Mouse (Mus musculus): ENCODE results near the gene Snrpd2. TPM values are rescaled to one million over a fixed set of nuclear protein-coding genes. Genes with fewer than 3 reads are reported as not detected.

The Snrpd2 gene
- polyA plus RNA-seq, 1 experiment = 192 TPM

GRCm38 (mm10) chr7:19184758-19185157, 35.2 kb downstream of the Snrpd2 start:
- H3K27me3 ChIP-seq (ENCODE audit: control insufficient read depth, insufficient read depth, insufficient read length) = no peaks in the 10 kb centered on the region
- H3K36me3 ChIP-seq (ENCODE audit: control insufficient read depth, insufficient read depth) = no peaks in the 10 kb centered on the region
- H3K4me2 ChIP-seq (ENCODE audit: low read depth) = no peak overlapping the region
- TF ChIP-seq TCF3 (IDR thresholded peaks at IDR 0.05; ENCODE audit: insufficient read length, low read depth) = no peak
- no peak for TF ChIP-seq REST (IDR thresholded peaks at IDR 0.05; ENCODE audit: insufficient read depth, insufficient read length)
- TF ChIP-seq USF1 (IDR thresholded peaks at IDR 0.05; ENCODE audit: low read depth) = no peak
- no peak for TF ChIP-seq CEBPB (IDR thresholded peaks at IDR 0.05; ENCODE audit: insufficient read depth, poor library complexity, severe bottlenecking)
- no peak for TF ChIP-seq POLR2A (IDR thresholded peaks at IDR 0.05; ENCODE audit: insufficient read length, low read depth)
- no peak for TF ChIP-seq POLR2AphosphoS2 (IDR thresholded peaks at IDR 0.05; ENCODE audit: insufficient read length, low read depth)
- no peak for TF ChIP-seq MAX (IDR thresholded peaks at IDR 0.05; ENCODE audit: low read depth)
- no peak for TF ChIP-seq MYOD1 (IDR thresholded peaks at IDR 0.05; ENCODE audit: control insufficient read depth in 1 of 3, insufficient read length in 2 of 3, low read depth in 2 of 3)
- no peak for TF ChIP-seq TCF12 (IDR thresholded peaks at IDR 0.05; ENCODE audit: insufficient read depth, poor library complexity, severe bottlenecking)
- TF ChIP-seq E2F4 (IDR thresholded peaks at IDR 0.05; ENCODE audit: insufficient read depth) = no peak
- TF ChIP-seq MYOG (IDR thresholded peaks at IDR 0.05; ENCODE audit: control insufficient read depth in 1 of 3, insufficient read depth in 1 of 3, insufficient read length in 2 of 3, low read depth in 2 of 3) = no peak
- no peak overlapping the region for H3K4me3 ChIP-seq
- no peak overlapping the region for H3ac ChIP-seq (ENCODE audit: control insufficient read depth, insufficient read length)
- H3K79me2 ChIP-seq (ENCODE audit: control insufficient read depth, insufficient read depth) = no peaks in the 10 kb centered on the region

DNA sequence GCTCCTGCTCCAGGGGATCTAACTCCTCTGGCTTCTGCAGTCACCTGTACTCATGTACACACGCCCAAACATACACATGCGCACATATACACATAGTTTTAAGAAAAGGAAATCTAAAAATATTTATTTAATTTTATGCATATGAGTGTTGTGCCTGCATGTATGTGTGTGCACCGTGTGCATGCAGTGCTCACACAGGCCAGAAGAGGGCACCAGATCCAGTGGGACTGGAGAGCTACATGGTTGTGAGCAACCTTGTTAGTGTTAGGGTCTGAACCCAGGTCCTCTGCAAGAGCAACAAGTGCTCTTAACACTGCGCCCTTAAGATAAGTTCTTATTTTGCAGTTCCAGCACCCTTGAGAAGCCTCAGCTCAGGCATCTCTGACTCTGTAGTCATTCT, 45.2 kb downstream of the Snrpd2 start:
- H3K4me3 ChIP-seq = no peak overlapping the region
- peaks cover 6% of the 10 kb centered on the region for H3K36me3 ChIP-seq (ENCODE audit: control insufficient read depth, insufficient read depth)
- no peaks in the 10 kb centered on the region for H3K79me2 ChIP-seq (ENCODE audit: control insufficient read depth, insufficient read depth)
- no peak for TF ChIP-seq MAX (IDR thresholded peaks at IDR 0.05; ENCODE audit: low read depth)
- no peak for TF ChIP-seq TCF12 (IDR thresholded peaks at IDR 0.05; ENCODE audit: insufficient read depth, poor library complexity, severe bottlenecking)
- TF ChIP-seq MYOD1 (IDR thresholded peaks at IDR 0.05; ENCODE audit: control insufficient read depth in 1 of 3, insufficient read length in 2 of 3, low read depth in 2 of 3) = no peak
- TF ChIP-seq CEBPB (IDR thresholded peaks at IDR 0.05; ENCODE audit: insufficient read depth, poor library complexity, severe bottlenecking) = no peak
- no peak for TF ChIP-seq POLR2A (IDR thresholded peaks at IDR 0.05; ENCODE audit: insufficient read length, low read depth)
- TF ChIP-seq TCF3 (IDR thresholded peaks at IDR 0.05; ENCODE audit: insufficient read length, low read depth) = no peak
- TF ChIP-seq REST (IDR thresholded peaks at IDR 0.05; ENCODE audit: insufficient read depth, insufficient read length) = no peak
- no peak for TF ChIP-seq POLR2AphosphoS2 (IDR thresholded peaks at IDR 0.05; ENCODE audit: insufficient read length, low read depth)
- TF ChIP-seq E2F4 (IDR thresholded peaks at IDR 0.05; ENCODE audit: insufficient read depth) = no peak
- no peak for TF ChIP-seq SRF (IDR thresholded peaks at IDR 0.05; ENCODE audit: control insufficient read depth, insufficient read length, low read depth)
- TF ChIP-seq MYOG (IDR thresholded peaks at IDR 0.05; ENCODE audit: control insufficient read depth in 1 of 3, insufficient read depth in 1 of 3, insufficient read length in 2 of 3, low read depth in 2 of 3) = no peak
- TF ChIP-seq USF1 (IDR thresholded peaks at IDR 0.05; ENCODE audit: low read depth) = no peak
- no peak overlapping the region for H3ac ChIP-seq (ENCODE audit: control insufficient read depth, insufficient read length)
- H3K4me2 ChIP-seq (ENCODE audit: low read depth) = no peak overlapping the region
- H3K27me3 ChIP-seq (ENCODE audit: control insufficient read depth, insufficient read depth, insufficient read length) = no peaks in the 10 kb centered on the region

GRCm38 (mm10) chr7:19196676-19197075, 47.2 kb downstream of the Snrpd2 start:
- no peak overlapping the region for H3K4me2 ChIP-seq (ENCODE audit: low read depth)
- no peaks in the 10 kb centered on the region for H3K27me3 ChIP-seq (ENCODE audit: control insufficient read depth, insufficient read depth, insufficient read length)
- TF ChIP-seq MYOG (IDR thresholded peaks at IDR 0.05; ENCODE audit: control insufficient read depth in 1 of 3, insufficient read depth in 1 of 3, insufficient read length in 2 of 3, low read depth in 2 of 3) = no peak
- no peak for TF ChIP-seq TCF3 (IDR thresholded peaks at IDR 0.05; ENCODE audit: insufficient read length, low read depth)
- no peak for TF ChIP-seq REST (IDR thresholded peaks at IDR 0.05; ENCODE audit: insufficient read depth, insufficient read length)
- TF ChIP-seq MYOD1 (IDR thresholded peaks at IDR 0.05; ENCODE audit: control insufficient read depth in 1 of 3, insufficient read length in 2 of 3, low read depth in 2 of 3) = no peak
- no peak for TF ChIP-seq MAX (IDR thresholded peaks at IDR 0.05; ENCODE audit: low read depth)
- TF ChIP-seq POLR2A (IDR thresholded peaks at IDR 0.05; ENCODE audit: insufficient read length, low read depth) = no peak
- no peaks in the 10 kb centered on the region for H3K79me2 ChIP-seq (ENCODE audit: control insufficient read depth, insufficient read depth)
- no peak overlapping the region for H3ac ChIP-seq (ENCODE audit: control insufficient read depth, insufficient read length)
- peaks cover 6% of the 10 kb centered on the region for H3K36me3 ChIP-seq (ENCODE audit: control insufficient read depth, insufficient read depth)
- H3K4me3 ChIP-seq = no peak overlapping the region

- no peak overlapping the region for H3K4me2 ChIP-seq (ENCODE audit: low read depth)
- no peaks in the 10 kb centered on the region for H3K27me3 ChIP-seq (ENCODE audit: control insufficient read depth, insufficient read depth, insufficient read length)
- no peak overlapping the region for H3ac ChIP-seq (ENCODE audit: control insufficient read depth, insufficient read length)
- H3K79me2 ChIP-seq (ENCODE audit: control insufficient read depth, insufficient read depth) = no peaks in the 10 kb centered on the region
- peaks cover 12% of the 10 kb centered on the region for H3K36me3 ChIP-seq (ENCODE audit: control insufficient read depth, insufficient read depth)
- no peak overlapping the region for H3K4me3 ChIP-seq
- no peak for TF ChIP-seq MAX (IDR thresholded peaks at IDR 0.05; ENCODE audit: low read depth)
- TF ChIP-seq TCF3 (IDR thresholded peaks at IDR 0.05; ENCODE audit: insufficient read length, low read depth) = no peak
- TF ChIP-seq POLR2A (IDR thresholded peaks at IDR 0.05; ENCODE audit: insufficient read length, low read depth) = no peak
- TF ChIP-seq REST (IDR thresholded peaks at IDR 0.05; ENCODE audit: insufficient read depth, insufficient read length) = no peak
- no peak for TF ChIP-seq TCF12 (IDR thresholded peaks at IDR 0.05; ENCODE audit: insufficient read depth, poor library complexity, severe bottlenecking)
- TF ChIP-seq MYOG (IDR thresholded peaks at IDR 0.05; ENCODE audit: control insufficient read depth in 1 of 3, insufficient read depth in 1 of 3, insufficient read length in 2 of 3, low read depth in 2 of 3) = no peak
- TF ChIP-seq E2F4 (IDR thresholded peaks at IDR 0.05; ENCODE audit: insufficient read depth) = no peak
- no peak for TF ChIP-seq CEBPB (IDR thresholded peaks at IDR 0.05; ENCODE audit: insufficient read depth, poor library complexity, severe bottlenecking)
- TF ChIP-seq POLR2AphosphoS2 (IDR thresholded peaks at IDR 0.05; ENCODE audit: insufficient read length, low read depth) = no peak
- no peak for TF ChIP-seq MYOD1 (IDR thresholded peaks at IDR 0.05; ENCODE audit: control insufficient read depth in 1 of 3, insufficient read length in 2 of 3, low read depth in 2 of 3)
- no peak for TF ChIP-seq SRF (IDR thresholded peaks at IDR 0.05; ENCODE audit: control insufficient read depth, insufficient read length, low read depth)
- no peak for TF ChIP-seq USF1 (IDR thresholded peaks at IDR 0.05; ENCODE audit: low read depth)
Measured at GRCm38 (mm10) chr7:19197985-19198384, 48.5 kb downstream of the Snrpd2 start.

- no peaks in the 10 kb centered on the region for H3K79me2 ChIP-seq (ENCODE audit: control insufficient read depth, insufficient read depth)
- TF ChIP-seq MYOD1 (IDR thresholded peaks at IDR 0.05; ENCODE audit: control insufficient read depth in 1 of 3, insufficient read length in 2 of 3, low read depth in 2 of 3) (no peak), TCF3 (IDR thresholded peaks at IDR 0.05; ENCODE audit: insufficient read length, low read depth) (no peak), TCF12 (IDR thresholded peaks at IDR 0.05; ENCODE audit: insufficient read depth, poor library complexity, severe bottlenecking) (no peak), USF1 (IDR thresholded peaks at IDR 0.05; ENCODE audit: low read depth) (no peak), POLR2A (IDR thresholded peaks at IDR 0.05; ENCODE audit: insufficient read length, low read depth) (no peak), REST (IDR thresholded peaks at IDR 0.05; ENCODE audit: insufficient read depth, insufficient read length) (no peak), CEBPB (IDR thresholded peaks at IDR 0.05; ENCODE audit: insufficient read depth, poor library complexity, severe bottlenecking) (no peak), SRF (IDR thresholded peaks at IDR 0.05; ENCODE audit: control insufficient read depth, insufficient read length, low read depth) (no peak), POLR2AphosphoS2 (IDR thresholded peaks at IDR 0.05; ENCODE audit: insufficient read length, low read depth) (no peak), E2F4 (IDR thresholded peaks at IDR 0.05; ENCODE audit: insufficient read depth) (no peak), MYOG (IDR thresholded peaks at IDR 0.05; ENCODE audit: control insufficient read depth in 1 of 3, insufficient read depth in 1 of 3, insufficient read length in 2 of 3, low read depth in 2 of 3) (no peak), MAX (IDR thresholded peaks at IDR 0.05; ENCODE audit: low read depth) (no peak)
- no peaks in the 10 kb centered on the region for H3K27me3 ChIP-seq (ENCODE audit: control insufficient read depth, insufficient read depth, insufficient read length)
- no peak overlapping the region for H3K4me3 ChIP-seq
- H3K36me3 ChIP-seq (ENCODE audit: control insufficient read depth, insufficient read depth) = peaks cover 15% of the 10 kb centered on the region
- H3ac ChIP-seq (ENCODE audit: control insufficient read depth, insufficient read length) = no peak overlapping the region
- H3K4me2 ChIP-seq (ENCODE audit: low read depth) = no peak overlapping the region
Measured at GRCm38 (mm10) chr7:19201660-19202059, 52.1 kb downstream of the Snrpd2 start.

All from myocyte (in vitro differentiated cells).